Mouse (Mus musculus) spleen, adult 2 months (tissue): Measurements from ENCODE around the gene Jarid2.

ENCODE experiments used
- CTCF ChIP-seq: fragments of 200-500 bp; IDR thresholded peaks from 2 replicates; pipeline ENCODE4 v1.5.1; 2011; ENCODE audit warnings: mild to moderate bottlenecking, inconsistent platforms; ENCODE audit not compliant: insufficient read depth, insufficient read length, insufficient replicate concordance; ENCODE audit errors: extremely low read depth
- POLR2A ChIP-seq: fragments of 200-500 bp; IDR thresholded peaks from 2 replicates; pipeline ENCODE4 v1.6.1; 2011; ENCODE audit warnings: low read depth, low read length, inconsistent platforms

GRCm38 (mm10) chr13:44902299-44902698, 173.0 kb downstream of the Jarid2 start:
- TF ChIP-seq POLR2A (no peak), CTCF (no peak)
